14 mouse cellular contexts compared by ENCODE assay signal in the genomic region with DNA sequence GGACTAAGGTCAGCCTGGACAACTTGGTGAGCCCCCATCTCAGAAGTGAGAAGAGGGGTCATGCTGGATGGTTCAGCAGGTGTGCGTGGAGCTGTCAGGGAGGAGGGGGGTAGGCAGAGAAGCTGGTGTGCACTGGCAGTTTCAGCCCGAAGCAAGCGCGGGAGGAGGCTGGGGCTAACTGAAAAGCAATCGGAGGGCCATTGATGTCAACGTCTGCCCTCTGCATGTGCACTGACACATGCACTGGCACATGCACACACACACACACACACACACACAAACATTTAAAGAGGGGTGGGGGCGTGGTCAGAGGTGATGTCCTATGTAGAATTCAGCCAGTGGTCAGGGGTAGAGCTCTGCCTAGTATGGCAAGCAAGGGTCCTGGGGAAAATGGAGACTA. TPM values are rescaled to one million over a fixed set of nuclear protein-coding genes. Genes with fewer than 3 reads are reported as not detected.
A peak's percentile ranks its signal among the peaks of the same experiment; 100 is the strongest.
DNase-seq lines count a peak whose midpoint lies in the region; ATAC-seq and TF ChIP-seq lines count a peak whose summit lies in the region.
"Had no signal": no experiment of that assay in that cellular context is flagged by ENCODE, and none has a peak within 500 bp of the region (broad histone marks: within the 10 kb centered on the region; RNA-seq: fewer than 3 reads in every experiment).

No protein-coding gene starts in this region.

- no peak for ATAC-seq in embryonic facial prominence, embryonic 12.5 days (ENCODE audit: insufficient number of reproducible peaks, insufficient read depth, low FRiP score, low TSS enrichment)
- ATAC-seq in hindbrain, embryonic 11.5 days (ENCODE audit: low FRiP score): no peak; the same call in 1 of the 2 replicates
- peak; percentile 3; the same call in 1 of the 2 replicates for ATAC-seq in midbrain, embryonic 15.5 days (replicated peaks)
- ATAC-seq in frontal cortex, adult (ENCODE audit: low TSS enrichment): no peak

- H3K9me3 ChIP-seq in embryonic facial prominence, embryonic 12.5 days: no peaks in the 10 kb centered on the region
- no peaks in the 10 kb centered on the region for H3K9me3 ChIP-seq in embryonic facial prominence, embryonic 10.5 days
- no peaks in the 10 kb centered on the region for H3K9me3 ChIP-seq in hindbrain, embryonic 11.5 days (ENCODE audit: control insufficient read depth, low read length)
- no peaks in the 10 kb centered on the region for H3K9me3 ChIP-seq in midbrain, embryonic 15.5 days
- H3K9me3 ChIP-seq: heart, embryonic 12.5 days; limb, embryonic 12.5 days had no signal

- peaks cover 12% of the 10 kb centered on the region for H3K4me1 ChIP-seq in embryonic facial prominence, embryonic 12.5 days
- peaks cover 30% of the 10 kb centered on the region for H3K4me1 ChIP-seq in embryonic facial prominence, embryonic 10.5 days
- H3K4me1 ChIP-seq in cortical plate, adult 2 months (ENCODE audit: control insufficient read depth, insufficient read depth, low read length): peaks cover 6% of the 10 kb centered on the region; the same call in 1 of the 2 replicates
- H3K4me1 ChIP-seq in hindbrain, embryonic 11.5 days (replicated peaks; ENCODE audit: control insufficient read depth, insufficient read depth, low read length): peaks cover 3% of the 10 kb centered on the region; the same call in 1 of the 2 replicates
- H3K4me1 ChIP-seq in midbrain, embryonic 15.5 days: peaks cover 57% of the 10 kb centered on the region

- WGBS in embryonic facial prominence, embryonic 12.5 days: 53% methylated on average over 7 of the region's 7 CpGs
- 55% methylated on average over 7 of the region's 7 CpGs for WGBS in embryonic facial prominence, embryonic 10.5 days
- WGBS in hindbrain, embryonic 11.5 days: 46% methylated on average over 7 of the region's 7 CpGs
- 50% methylated on average over 7 of the region's 7 CpGs for WGBS in midbrain, embryonic 15.5 days

- H3K4me2 ChIP-seq in embryonic facial prominence, embryonic 12.5 days (replicated peaks): 0 out of 2 replicates have a peak overlapping the region, but pooled peaks have one; percentile 23
- H3K4me2 ChIP-seq in hindbrain, embryonic 11.5 days (replicated peaks; ENCODE audit: low read depth, low read length): peak overlapping the region; percentile 55; the same call in 1 of the 2 replicates
- peak overlapping the region; percentile 75 for H3K4me2 ChIP-seq in midbrain, embryonic 15.5 days

- no peak overlapping the region for H3K9ac ChIP-seq in embryonic facial prominence, embryonic 12.5 days
- no peak overlapping the region for H3K9ac ChIP-seq in hindbrain, embryonic 11.5 days (ENCODE audit: low read depth, low read length)
- H3K9ac ChIP-seq in midbrain, embryonic 15.5 days: peak overlapping the region; percentile 34; the same call in 1 of the 2 replicates
- H3K9ac ChIP-seq: heart, embryonic 12.5 days; limb, embryonic 12.5 days had no signal

- H3K27ac ChIP-seq in embryonic facial prominence, embryonic 12.5 days: no peak overlapping the region
- no peak overlapping the region for H3K27ac ChIP-seq in embryonic facial prominence, embryonic 10.5 days (replicated peaks)
- H3K27ac ChIP-seq in cortical plate, adult 2 months (ENCODE audit: insufficient read depth, low read length): peak overlapping the region; percentile 36; the same call in 1 of the 2 replicates
- H3K27ac ChIP-seq in hindbrain, embryonic 11.5 days (ENCODE audit: low read depth, low read length): no peak overlapping the region
- H3K27ac ChIP-seq in midbrain, embryonic 15.5 days: peak overlapping the region; percentile 96
- H3K27ac ChIP-seq: limb, embryonic 12.5 days had no signal

- DNase-seq in embryonic facial prominence, embryonic 10.5 days (ENCODE audit: low spot score): no peak
- no peak for DNase-seq in hindbrain, embryonic 11.5 days (ENCODE audit: low spot score)
- DNase-seq in adrenal gland, postnatal 36 days: no peak
- no peak for DNase-seq in right cerebral cortex, adult 18-20 months
- DNase-seq: gastrocnemius, postnatal 14 days; lung, adult 2 months had no signal

- H3K4me3 ChIP-seq in embryonic facial prominence, embryonic 12.5 days: no peak overlapping the region
- H3K4me3 ChIP-seq in embryonic facial prominence, embryonic 10.5 days: no peak overlapping the region
- peak overlapping the region; percentile 95 for H3K4me3 ChIP-seq in cortical plate, adult 2 months (ENCODE audit: insufficient read depth, low read length)
- no peak overlapping the region for H3K4me3 ChIP-seq in hindbrain, embryonic 11.5 days (ENCODE audit: low read depth, low read length)
- H3K4me3 ChIP-seq in midbrain, embryonic 15.5 days: peak overlapping the region; percentile 93
- H3K4me3 ChIP-seq: heart, embryonic 12.5 days had no signal

- no peaks in the 10 kb centered on the region for H3K36me3 ChIP-seq in embryonic facial prominence, embryonic 12.5 days
- H3K36me3 ChIP-seq in embryonic facial prominence, embryonic 10.5 days (replicated peaks): no peaks in the 10 kb centered on the region
- H3K36me3 ChIP-seq in hindbrain, embryonic 11.5 days (ENCODE audit: control insufficient read depth, insufficient read depth, low read length): no peaks in the 10 kb centered on the region
- H3K36me3 ChIP-seq in midbrain, embryonic 15.5 days (replicated peaks): no peaks in the 10 kb centered on the region
- H3K36me3 ChIP-seq: heart, embryonic 12.5 days; limb, embryonic 12.5 days had no signal

- peaks cover 36% of the 10 kb centered on the region for H3K27me3 ChIP-seq in embryonic facial prominence, embryonic 12.5 days
- peaks cover 60% of the 10 kb centered on the region for H3K27me3 ChIP-seq in embryonic facial prominence, embryonic 10.5 days (replicated peaks; ENCODE audit: low read depth, poor library complexity, severe bottlenecking)
- H3K27me3 ChIP-seq in hindbrain, embryonic 11.5 days (ENCODE audit: control insufficient read depth, insufficient read depth, low read length): peaks cover 13% of the 10 kb centered on the region
- no peaks in the 10 kb centered on the region for H3K27me3 ChIP-seq in midbrain, embryonic 15.5 days (replicated peaks)

- no peak for TF ChIP-seq CTCF in cortical plate, adult 2 months (IDR thresholded peaks at IDR 0.05; ENCODE audit: extremely low read depth, insufficient read depth, low read length)

- TF ChIP-seq POLR2A in cortical plate, adult 2 months (IDR thresholded peaks at IDR 0.05; ENCODE audit: extremely low read depth, insufficient read depth, low read length): no peak

RNA-seq across cellular contexts. Expression of a gene that starts 0.8 kb away (rescaled TPM):
- polyA plus RNA-seq in embryonic facial prominence, embryonic 12.5 days (2016; fragmentation: Nextera tagmentation; extraction: Ambion mirVana): 3.0 and 3.8 TPM in 2 replicates
- polyA plus RNA-seq in embryonic facial prominence, embryonic 10.5 days (2016; fragmentation: Nextera tagmentation; extraction: Ambion mirVana): 2.5 and 3.6 TPM in 2 replicates
- 166 and 169 TPM in 2 replicates for polyA plus RNA-seq in cortical plate, adult 2 months (2012; rRNA removed)
- polyA plus RNA-seq in hindbrain, embryonic 11.5 days (2014; fragmentation: Nextera tagmentation; extraction: Ambion mirVana): 22.8 and 23.8 TPM in 2 replicates
- polyA plus RNA-seq in midbrain, embryonic 15.5 days (2015; fragmentation: Nextera tagmentation; extraction: Ambion mirVana): 95.3 and 96.7 TPM in 2 replicates
- 1 to 10 TPM; 1.5 to 2.6 TPM for total RNA-seq in adrenal gland, postnatal 36 days (2021)

RNA-seq across cellular contexts. Expression of a gene that starts 1.5 kb away (rescaled TPM):
- polyA plus RNA-seq in embryonic facial prominence, embryonic 12.5 days (2016; fragmentation: Nextera tagmentation; extraction: Ambion mirVana): 13.2 and 13.4 TPM in 2 replicates
- 3.5 and 4.6 TPM in 2 replicates for polyA plus RNA-seq in embryonic facial prominence, embryonic 10.5 days (2016; fragmentation: Nextera tagmentation; extraction: Ambion mirVana)
- polyA plus RNA-seq in cortical plate, adult 2 months (2012; rRNA removed): 93.1 and 105 TPM in 2 replicates
- polyA plus RNA-seq in hindbrain, embryonic 11.5 days (2014; fragmentation: Nextera tagmentation; extraction: Ambion mirVana): 3.4 and 4.3 TPM in 2 replicates
- 35.4 and 37.2 TPM in 2 replicates for polyA plus RNA-seq in midbrain, embryonic 15.5 days (2015; fragmentation: Nextera tagmentation; extraction: Ambion mirVana)
- total RNA-seq in adrenal gland, postnatal 36 days (2021): 10 to 100 TPM in 1 of 2 experiments, 1 to 10 TPM in 1; 9.2 to 14.2 TPM

RNA-seq across cellular contexts. Expression of a gene that starts 21.3 kb away (rescaled TPM):
- 5.6 and 7.2 TPM in 2 replicates for polyA plus RNA-seq in embryonic facial prominence, embryonic 12.5 days (2016; fragmentation: Nextera tagmentation; extraction: Ambion mirVana)
- 3.6 and 3.7 TPM in 2 replicates for polyA plus RNA-seq in embryonic facial prominence, embryonic 10.5 days (2016; fragmentation: Nextera tagmentation; extraction: Ambion mirVana)
- 475 and 540 TPM in 2 replicates for polyA plus RNA-seq in cortical plate, adult 2 months (2012; rRNA removed)
- 3.1 and 3.3 TPM in 2 replicates for polyA plus RNA-seq in hindbrain, embryonic 11.5 days (2014; fragmentation: Nextera tagmentation; extraction: Ambion mirVana)
- polyA plus RNA-seq in midbrain, embryonic 15.5 days (2015; fragmentation: Nextera tagmentation; extraction: Ambion mirVana): 37.2 and 40.1 TPM in 2 replicates
- total RNA-seq in adrenal gland, postnatal 36 days (2021): under 1 TPM; 0.36 to 0.86 TPM

RNA-seq across cellular contexts. Expression of a gene that starts 29.6 kb away (rescaled TPM):
- 0.20 TPM in 1 of 2 replicates, not detected in the other for polyA plus RNA-seq in embryonic facial prominence, embryonic 12.5 days (2016; fragmentation: Nextera tagmentation; extraction: Ambion mirVana)
- polyA plus RNA-seq in embryonic facial prominence, embryonic 10.5 days (2016; fragmentation: Nextera tagmentation; extraction: Ambion mirVana): not detected in 2 replicates
- 0.13 and 0.19 TPM in 2 replicates for polyA plus RNA-seq in cortical plate, adult 2 months (2012; rRNA removed)
- 0.08 TPM in 1 of 2 replicates, not detected in the other for polyA plus RNA-seq in hindbrain, embryonic 11.5 days (2014; fragmentation: Nextera tagmentation; extraction: Ambion mirVana)
- 0.14 TPM in 1 of 2 replicates, not detected in the other for polyA plus RNA-seq in midbrain, embryonic 15.5 days (2015; fragmentation: Nextera tagmentation; extraction: Ambion mirVana)
- total RNA-seq in adrenal gland, postnatal 36 days (2021): not detected
- total RNA-seq: MEL had no signal
- polyA plus RNA-seq: limb, embryonic 12.5 days; spleen, adult 2 months had no signal

RNA-seq across cellular contexts. Expression of a gene that starts 35.3 kb away (rescaled TPM):
- polyA plus RNA-seq in embryonic facial prominence, embryonic 12.5 days (2016; fragmentation: Nextera tagmentation; extraction: Ambion mirVana): 194 and 205 TPM in 2 replicates
- polyA plus RNA-seq in embryonic facial prominence, embryonic 10.5 days (2016; fragmentation: Nextera tagmentation; extraction: Ambion mirVana): 223 and 237 TPM in 2 replicates
- polyA plus RNA-seq in cortical plate, adult 2 months (2012; rRNA removed): 61.1 and 64.7 TPM in 2 replicates
- polyA plus RNA-seq in hindbrain, embryonic 11.5 days (2014; fragmentation: Nextera tagmentation; extraction: Ambion mirVana): 179 and 182 TPM in 2 replicates
- polyA plus RNA-seq in midbrain, embryonic 15.5 days (2015; fragmentation: Nextera tagmentation; extraction: Ambion mirVana): 124 and 126 TPM in 2 replicates
- total RNA-seq in adrenal gland, postnatal 36 days (2021): 100 to 1,000 TPM; 121 to 141 TPM

Comparison
In these comparisons a context has a peak if more than half of its experiments do, and no peak if none do; other contexts are left out.
1. H3K27ac ChIP-seq: peak in cortical plate, adult 2 months (single experiment) and midbrain, embryonic 15.5 days (single experiment); none in embryonic facial prominence, embryonic 12.5 days (single experiment), embryonic facial prominence, embryonic 10.5 days (single experiment) and hindbrain, embryonic 11.5 days (single experiment).
2. H3K4me2 ChIP-seq: peak in every context shown above with its lines; median percentile 75 in midbrain, embryonic 15.5 days; 55 in hindbrain, embryonic 11.5 days; 23 in embryonic facial prominence, embryonic 12.5 days.
3. H3K4me3 ChIP-seq: peak in cortical plate, adult 2 months (single experiment) and midbrain, embryonic 15.5 days (single experiment); none in embryonic facial prominence, embryonic 12.5 days (single experiment), embryonic facial prominence, embryonic 10.5 days (single experiment) and hindbrain, embryonic 11.5 days (single experiment).
4. RNA of a gene that starts 21.3 kb away (polyA plus RNA-seq): 475 to 540 TPM in cortical plate, adult 2 months; 37.2 to 40.1 TPM in midbrain, embryonic 15.5 days, 5.6 to 7.2 TPM in embryonic facial prominence, embryonic 12.5 days, 3.6 to 3.7 TPM in embryonic facial prominence, embryonic 10.5 days and 3.1 to 3.3 TPM in hindbrain, embryonic 11.5 days; every median in the first group is over 10 times any median in the second.